Mouse (Mus musculus) megakaryocyte, adult 5-6 weeks (primary cell): ENCODE measurements at regions not wholly inside any gene's neighbourhood (a gene's known extent, or its start where the extent isn't known, plus 50 kb on each side); places are given as distances from the start of the nearest gene placed in this dataset.

ENCODE experiments used
- ATAC-seq: 2 replicates; pipeline ENCODE4 v1.8.0; 2016; ENCODE audit warnings: mild to moderate bottlenecking, inconsistent platforms; ENCODE audit not compliant: poor library complexity, severe bottlenecking

- no peak for ATAC-seq
Observed at GRCm38 (mm10) chr3:128230390-128230789, 334.3 kb upstream of the Fam241a start.

- no peak for ATAC-seq
Observed at GRCm38 (mm10) chr3:128226930-128227585, 330.9 kb upstream of the Fam241a start.

GRCm38 (mm10) chr3:128226503-128226902, 330.4 kb upstream of the Fam241a start:
- ATAC-seq = no peak

- no peak for ATAC-seq
Observed at GRCm38 (mm10) chr3:128222344-128222743, 326.2 kb upstream of the Fam241a start.

- ATAC-seq = no peak
Observed at GRCm38 (mm10) chr3:128221625-128222024, 325.5 kb upstream of the Fam241a start.

- no peak for ATAC-seq
Observed at GRCm38 (mm10) chr3:128220776-128221550, 324.8 kb upstream of the Fam241a start.

GRCm38 (mm10) chr3:128217765-128218415, 321.8 kb upstream of the Fam241a start:
- no peak for ATAC-seq

- ATAC-seq = no peak
Observed at GRCm38 (mm10) chr3:128212256-128212655, 316.1 kb upstream of the Fam241a start.

- no peak for ATAC-seq
Observed at GRCm38 (mm10) chr3:128210591-128210990, 314.5 kb upstream of the Fam241a start.

- no peak for ATAC-seq
Observed at GRCm38 (mm10) chr3:128206948-128207347, 310.8 kb upstream of the Fam241a start.

- no peak for ATAC-seq
Observed at GRCm38 (mm10) chr3:128206483-128206882, 310.4 kb upstream of the Fam241a start.

- no peak for ATAC-seq
Observed at GRCm38 (mm10) chr3:128200574-128201235, 304.6 kb upstream of the Fam241a start.

- no peak for ATAC-seq
Observed at GRCm38 (mm10) chr3:128199466-128199865, 303.3 kb upstream of the Fam241a start.

- ATAC-seq = no peak
Observed at GRCm38 (mm10) chr3:128192046-128192800, 296.1 kb upstream of the Fam241a start.

- ATAC-seq = no peak
Observed at GRCm38 (mm10) chr3:128187330-128188044, 291.4 kb upstream of the Fam241a start.

- ATAC-seq = no peak
Observed at GRCm38 (mm10) chr3:128186278-128186677, 290.2 kb upstream of the Fam241a start.

- no peak for ATAC-seq
Observed at GRCm38 (mm10) chr3:128181221-128181908, 285.2 kb upstream of the Fam241a start.

GRCm38 (mm10) chr3:128149216-128149615, 253.1 kb upstream of the Fam241a start:
- ATAC-seq = no peak

GRCm38 (mm10) chr3:128145329-128145728, 249.2 kb upstream of the Fam241a start:
- ATAC-seq = no peak
